Mouse (Mus musculus) lung, postnatal 25 days (tissue): ENCODE results near the gene Vmn2r51.
"Not testable (repeated sequence)": the region's sequence is repeated elsewhere in the genome, so short reads cannot be mapped to it uniquely, and the experiment has no call there.

Experiments used
- DNase-seq: peaks from one replicate; pipeline ENCODE4 v3.0.0; 2022; ENCODE audit warnings: low spot score

Vmn2r51 gene

DNA sequence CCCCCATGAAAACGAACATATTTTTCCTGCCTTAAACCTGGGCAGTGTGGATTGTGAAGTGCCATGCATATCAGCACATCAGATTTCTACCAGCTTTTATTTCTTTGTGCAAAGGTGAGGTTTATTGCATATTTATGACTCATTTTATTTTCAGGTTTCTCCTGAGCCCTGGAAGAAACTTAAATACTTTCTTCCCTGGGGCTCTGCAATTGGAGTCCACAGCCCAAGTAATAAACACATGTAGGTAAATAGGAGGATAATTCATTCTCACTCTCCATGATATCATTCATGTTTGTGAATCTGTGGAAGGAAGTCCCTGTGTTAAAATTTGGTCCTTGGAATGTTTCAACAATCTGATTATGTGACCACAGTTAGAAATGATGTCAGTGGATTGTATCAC is at the start of gene Vmn2r51:
TSS of gene Vmn2r51 (minus strand) at position 101 of the 400 bp plus-strand sequence.
- not testable (repeated sequence) for DNase-seq

DNA sequence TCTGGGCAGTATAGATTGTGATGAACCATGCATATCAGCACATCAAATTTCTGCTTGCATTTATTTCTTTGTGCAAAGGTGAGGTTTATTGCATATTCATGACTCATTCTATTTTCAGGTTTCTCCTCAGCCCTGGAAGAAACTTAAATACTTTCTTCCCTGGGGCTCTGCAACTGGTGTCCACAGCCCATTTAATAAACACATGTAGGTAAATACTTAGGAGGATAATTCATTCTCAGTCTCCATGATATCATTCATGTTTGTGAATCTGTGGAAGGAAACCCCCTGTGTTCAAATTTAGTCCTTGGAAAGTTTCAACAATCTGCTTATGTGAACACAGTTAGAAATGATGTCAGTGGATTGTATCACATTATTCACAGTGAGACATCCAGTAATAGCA is 52.3 kb downstream of the Vmn2r51 start, which contains the start of gene Vmn2r50:
TSS of gene Vmn2r50 (minus strand) at position 101 of the 400 bp plus-strand sequence.
- not testable (repeated sequence) for DNase-seq
